Mouse (Mus musculus) liver, postnatal 0 days (tissue): Measurements from ENCODE around the gene Vgf. TPM values are rescaled to one million over a fixed set of nuclear protein-coding genes. Genes with fewer than 3 reads are reported as not detected.

Experiments used
- ATAC-seq: fragments of 200-750 bp; cut with Nextera tagmentation; 2 replicates; pipeline ENCODE4 v1.8.0; 2017; ENCODE audit warnings: mild to moderate bottlenecking, moderate library complexity
- DNase-seq: peaks from one replicate; pipeline ENCODE4 v3.0.0-alpha.2; 2016
- H3K27ac ChIP-seq: fragments of 300-500 bp; sonication (generic); 2 replicates; pipeline ENCODE4 v1.5.1; 2014; ENCODE audit warnings: antibody characterized with exemption, moderate library complexity, mild to moderate bottlenecking, low read depth
- H3K27me3 ChIP-seq: fragments of 300-500 bp; sonication (generic); 2 replicates; pipeline ENCODE4 v1.6.1; 2014; ENCODE audit warnings: low read length, control low read depth, mixed read lengths; ENCODE audit not compliant: insufficient read depth
- H3K36me3 ChIP-seq: fragments of 300-500 bp; sonication (generic); replicated peaks from 2 replicates; pipeline ENCODE4 v1.6.1; 2014; ENCODE audit warnings: mild to moderate bottlenecking, control low read depth, low read length, moderate library complexity, mixed read lengths; ENCODE audit not compliant: insufficient read depth
- H3K4me1 ChIP-seq: fragments of 300-500 bp; sonication (generic); 2 replicates; pipeline ENCODE4 v1.6.1; 2014; ENCODE audit warnings: antibody characterized with exemption, mild to moderate bottlenecking, control low read depth; ENCODE audit not compliant: insufficient read depth
- H3K4me2 ChIP-seq: fragments of 300-500 bp; sonication (generic); 2 replicates; pipeline ENCODE4 v1.6.1; 2014; ENCODE audit warnings: low read depth, mild to moderate bottlenecking, low read length, moderate library complexity, mixed read lengths
- H3K4me3 ChIP-seq: fragments of 300-500 bp; sonication (generic); 2 replicates; pipeline ENCODE4 v1.5.1; 2014; ENCODE audit warnings: low read depth, low read length
- H3K9ac ChIP-seq: fragments of 300-500 bp; sonication (generic); replicated peaks from 2 replicates; pipeline ENCODE4 v1.6.1; 2014; ENCODE audit warnings: mild to moderate bottlenecking, moderate library complexity
- H3K9me3 ChIP-seq: fragments of 300-500 bp; sonication (generic); 2 replicates; pipeline ENCODE4 v1.6.1; 2016; ENCODE audit warnings: mild to moderate bottlenecking, control low read depth, low read length, mixed read lengths
- CTCF ChIP-seq: sonication (generic); IDR thresholded peaks from 2 replicates; pipeline ENCODE4 v1.5.1; 2016; ENCODE audit warnings: antibody characterized with exemption, low read depth
- EP300 ChIP-seq: IDR thresholded peaks from 2 replicates; pipeline ENCODE4 v1.6.1; 2016; ENCODE audit warnings: antibody characterized with exemption, low read depth, mild to moderate bottlenecking
- WGBS: fragments of 180-500 bp; shearing (Covaris S2); extraction: QIAGEN DNeasy Blood & Tissue Kit; methylation state at CpG from one replicate; pipeline ENCODE4 v1.1.7; 2014; ENCODE audit not compliant: insufficient replicate concordance; 5-methylcytosine and 5-hydroxymethylcytosine counted together
- microRNA counts: library from miRNA; unstranded; fragments of <30 nt; microRNA quantifications from one replicate; lab custom pipeline; 2015
- microRNA-seq: library from miRNA; unstranded; fragments of <30 nt; microRNA quantifications from one replicate; pipeline ENCODE4, GENCODE M21; 2016
- polyA plus RNA-seq: library from polyadenylated mRNA; unstranded; fragments of >200 nt; fragmentation: Nextera tagmentation; extraction: Ambion mirVana; gene quantifications from 2 replicates; pipeline ENCODE4 v1.2.1, GENCODE M21; 2015

The Vgf gene
- polyA plus RNA-seq, 1 experiment from 2014 or later, result not detected

GRCm38 (mm10) chr5:137078041-137078440 lies 51.8 kb downstream of the Vgf start:
- Histone ChIP-seq H3K4me3 (no peak overlapping the region), H3K4me1 (peaks cover 32% of the 10 kb centered on the region), H3K36me3 (no peaks in the 10 kb centered on the region), H3K9ac (no peak overlapping the region), H3K27me3 (no peaks in the 10 kb centered on the region), H3K4me2 (no peak overlapping the region), H3K9me3 (no peaks in the 10 kb centered on the region), H3K27ac (no peak overlapping the region)
- DNase-seq (no peak), ATAC-seq (no peak)
- TF ChIP-seq EP300, result no peak
- TF ChIP-seq CTCF, result no peak
- 67% methylated on average over 14 of the region's 14 CpGs for WGBS

GRCm38 (mm10) chr5:137078616-137079015 lies 52.4 kb downstream of the Vgf start:
- Histone ChIP-seq H3K9me3 (no peaks in the 10 kb centered on the region), H3K27me3 (no peaks in the 10 kb centered on the region), H3K4me3 (no peak overlapping the region), H3K4me1 (peaks cover 29% of the 10 kb centered on the region), H3K4me2 (no peak overlapping the region), H3K9ac (no peak overlapping the region), H3K36me3 (no peaks in the 10 kb centered on the region), H3K27ac (no peak overlapping the region)
- no peak for TF ChIP-seq EP300
- TF ChIP-seq CTCF, result no peak
- no peak for ATAC-seq
- 53% methylated on average over 6 of the region's 6 CpGs for WGBS
- no peak for DNase-seq

GRCm38 (mm10) chr5:137079849-137080248 lies 53.7 kb downstream of the Vgf start:
- peaks cover 21% of the 10 kb centered on the region for H3K4me1 ChIP-seq
- no peaks in the 10 kb centered on the region for H3K9me3 ChIP-seq
- no peak overlapping the region for H3K27ac ChIP-seq
- ATAC-seq (peak; percentile 58), DNase-seq (no peak)
- H3K9ac ChIP-seq, result no peak overlapping the region
- no peaks in the 10 kb centered on the region for H3K36me3 ChIP-seq
- 43% methylated on average over 5 of the region's 5 CpGs for WGBS
- no peak overlapping the region for H3K4me3 ChIP-seq
- no peak for TF ChIP-seq CTCF
- H3K27me3 ChIP-seq, result no peaks in the 10 kb centered on the region
- no peak overlapping the region for H3K4me2 ChIP-seq

MicroRNA genes within 50 kb of the gene (microRNA counts, 519-probe panel; counts per million panel counts)
- microRNA mmu-miR-702 (lab: Ali Mortazavi, UCI), result not detected

Small RNAs within 50 kb of the gene (microRNA-seq; reads per million reads assigned to microRNA genes)
- 22.3 reads per million, percentile 28 among the genes with 10 or more reads in this experiment for gene Mir702

Other genes with a start within 250 kb of the Vgf start
- 0.12 TPM in 1 of 2 replicates, not detected in the other for gene Col26a1, start 143.2 kb upstream of the Vgf start, polyA plus RNA-seq
- 9.8 and 11.5 TPM in 2 replicates for gene Ift22, start 118.2 kb upstream of the Vgf start, polyA plus RNA-seq
- 173 and 176 TPM in 2 replicates for gene Fis1, start 73.1 kb upstream of the Vgf start, polyA plus RNA-seq
- 6.7 and 7.0 TPM in 2 replicates for gene Cldn15, start 59.8 kb upstream of the Vgf start, polyA plus RNA-seq
- gene Plod3, start 39.4 kb upstream of the Vgf start, polyA plus RNA-seq, result 7.6 and 8.8 TPM in 2 replicates
- 44.1 and 47.2 TPM in 2 replicates for gene Znhit1, start 38.4 kb upstream of the Vgf start, polyA plus RNA-seq
- 57.9 and 60.7 TPM in 2 replicates for gene Ap1s1, start 19.7 kb downstream of the Vgf start, polyA plus RNA-seq
- gene Serpine1, start 45.9 kb downstream of the Vgf start, polyA plus RNA-seq, result 0.23 and 0.25 TPM in 2 replicates
- gene Trim56, start 89.8 kb downstream of the Vgf start, polyA plus RNA-seq, result 6.4 and 7.4 TPM in 2 replicates
- not detected in 2 replicates for gene Muc3, start 122.9 kb downstream of the Vgf start, polyA plus RNA-seq
- gene Muc3a, start 186.0 kb downstream of the Vgf start, polyA plus RNA-seq, result 0.07 and 0.09 TPM in 2 replicates